Mouse (Mus musculus) skeletal muscle tissue, adult 2 months (tissue): ENCODE measurements around the gene Spdye4c.

ENCODE experiments used
- DNase-seq: peaks from one replicate; pipeline ENCODE4 v3.0.0-alpha.2; 2012; ENCODE audit warnings: low read depth, low spot score

Spdye4c gene

GRCm38 (mm10) chr2:128601534-128601933 lies 10.5 kb downstream of the Spdye4c start:
- DNase-seq, result no peak

GRCm38 (mm10) chr2:128609286-128609685 lies 18.3 kb downstream of the Spdye4c start:
- DNase-seq, result no peak

- no peak for DNase-seq
These were observed 20.2 kb downstream of the Spdye4c start for GRCm38 (mm10) chr2:128611178-128611577.

GRCm38 (mm10) chr2:128612275-128612674 lies 21.3 kb downstream of the Spdye4c start:
- no peak for DNase-seq

- DNase-seq, result no peak
These were observed 22.4 kb downstream of the Spdye4c start for GRCm38 (mm10) chr2:128613365-128613764.

GRCm38 (mm10) chr2:128615366-128615765 lies 24.4 kb downstream of the Spdye4c start:
- DNase-seq, result no peak

GRCm38 (mm10) chr2:128620578-128620977 lies 29.6 kb downstream of the Spdye4c start:
- no peak for DNase-seq
